Mouse (Mus musculus): ENCODE measurements at regions not wholly inside any gene's neighbourhood (a gene's known extent, or its start where the extent isn't known, plus 50 kb on each side); places are given as distances from the start of the nearest gene placed in this dataset.
A peak's percentile ranks its signal among the peaks of the same experiment; 100 is the strongest.

- DNase-seq: no peak
Observed at GRCm38 (mm10) chr11:57432299-57432698, 86.1 kb downstream of the Fam114a2 start.

- no peak for DNase-seq
Observed at GRCm38 (mm10) chr11:57431886-57432285, 86.5 kb downstream of the Fam114a2 start.

GRCm38 (mm10) chr11:57426046-57426805 is 92.2 kb downstream of the Fam114a2 start:
- peak; percentile 79 for DNase-seq

GRCm38 (mm10) chr11:57419416-57419815 is 99.0 kb downstream of the Fam114a2 start:
- DNase-seq: no peak

GRCm38 (mm10) chr11:57416011-57416410 is 102.4 kb downstream of the Fam114a2 start:
- DNase-seq: no peak

GRCm38 (mm10) chr11:57415167-57415566 is 103.2 kb downstream of the Fam114a2 start:
- DNase-seq: no peak

- no peak for DNase-seq
Observed at GRCm38 (mm10) chr11:57414697-57415096, 103.7 kb downstream of the Fam114a2 start.

GRCm38 (mm10) chr11:57413271-57413670 is 105.1 kb downstream of the Fam114a2 start:
- DNase-seq: no peak

- DNase-seq: no peak
Observed at GRCm38 (mm10) chr11:57412766-57413165, 105.7 kb downstream of the Fam114a2 start.

- no peak for DNase-seq
Observed at GRCm38 (mm10) chr11:57404172-57404571, 114.2 kb downstream of the Fam114a2 start.

GRCm38 (mm10) chr11:57401610-57402009 is 116.8 kb downstream of the Fam114a2 start:
- DNase-seq: no peak

GRCm38 (mm10) chr11:57399366-57399765 is 119.1 kb downstream of the Fam114a2 start:
- DNase-seq: no peak

GRCm38 (mm10) chr11:57396429-57396828 is 122.0 kb downstream of the Fam114a2 start:
- DNase-seq: no peak

GRCm38 (mm10) chr11:57390826-57391225 is 127.6 kb downstream of the Fam114a2 start:
- DNase-seq: no peak

All from thymus, postnatal 4 days (tissue).